Mouse (Mus musculus) intestine, postnatal 0 days (tissue): ENCODE measurements at regions not wholly inside any gene's neighbourhood (a gene's known extent, or its start where the extent isn't known, plus 50 kb on each side); places are given as distances from the start of the nearest gene placed in this dataset.

ENCODE experiments used
- ATAC-seq: fragments of 200-750 bp; cut with Nextera tagmentation; 2 replicates; pipeline ENCODE4 v1.8.0; 2017; ENCODE audit warnings: mild to moderate bottlenecking, moderate TSS enrichment, moderate library complexity
- H3K27ac ChIP-seq: fragments of 300-500 bp; sonication (generic); 2 replicates; pipeline ENCODE4 v1.5.1; 2014; ENCODE audit warnings: mild to moderate bottlenecking, low read depth, low read length, moderate library complexity
- H3K27me3 ChIP-seq: fragments of 300-500 bp; sonication (generic); replicated peaks from 2 replicates; pipeline ENCODE4 v1.6.1; 2014; ENCODE audit warnings: low read length, mixed read lengths; ENCODE audit not compliant: control insufficient read depth, insufficient read depth
- H3K36me3 ChIP-seq: fragments of 300-500 bp; sonication (generic); 2 replicates; pipeline ENCODE4 v1.6.1; 2014; ENCODE audit warnings: mild to moderate bottlenecking, moderate library complexity; ENCODE audit not compliant: control insufficient read depth, insufficient read depth
- H3K4me1 ChIP-seq: fragments of 300-500 bp; sonication (generic); replicated peaks from 2 replicates; pipeline ENCODE4 v1.6.1; 2014; ENCODE audit warnings: antibody characterized with exemption, low read length, mixed read lengths; ENCODE audit not compliant: control insufficient read depth, insufficient read depth
- H3K4me2 ChIP-seq: fragments of 300-500 bp; sonication (generic); replicated peaks from 2 replicates; pipeline ENCODE4 v1.6.1; 2014; ENCODE audit warnings: low read depth, mild to moderate bottlenecking, moderate library complexity
- H3K4me3 ChIP-seq: fragments of 300-500 bp; sonication (generic); 2 replicates; pipeline ENCODE4 v1.5.1; 2014; ENCODE audit warnings: low read depth, low read length
- H3K9ac ChIP-seq: fragments of 300-500 bp; sonication (generic); 2 replicates; pipeline ENCODE4 v1.6.1; 2014; ENCODE audit warnings: mild to moderate bottlenecking, low read depth, low read length
- H3K9me3 ChIP-seq: fragments of 300-500 bp; sonication (generic); 2 replicates; pipeline ENCODE4 v1.6.1; 2016; ENCODE audit warnings: mixed run types; ENCODE audit not compliant: control insufficient read depth
- CTCF ChIP-seq: sonication (generic); IDR thresholded peaks from 2 replicates; pipeline ENCODE4 v1.5.1; 2016; ENCODE audit warnings: low read depth, mild to moderate bottlenecking, control low read depth, antibody characterized with exemption, moderate library complexity
- WGBS: fragments of 180-500 bp; shearing (Covaris S2); extraction: QIAGEN DNeasy Blood & Tissue Kit; methylation state at CpG from one replicate; pipeline ENCODE4 v1.1.7; 2014; 5-methylcytosine and 5-hydroxymethylcytosine counted together

DNA sequence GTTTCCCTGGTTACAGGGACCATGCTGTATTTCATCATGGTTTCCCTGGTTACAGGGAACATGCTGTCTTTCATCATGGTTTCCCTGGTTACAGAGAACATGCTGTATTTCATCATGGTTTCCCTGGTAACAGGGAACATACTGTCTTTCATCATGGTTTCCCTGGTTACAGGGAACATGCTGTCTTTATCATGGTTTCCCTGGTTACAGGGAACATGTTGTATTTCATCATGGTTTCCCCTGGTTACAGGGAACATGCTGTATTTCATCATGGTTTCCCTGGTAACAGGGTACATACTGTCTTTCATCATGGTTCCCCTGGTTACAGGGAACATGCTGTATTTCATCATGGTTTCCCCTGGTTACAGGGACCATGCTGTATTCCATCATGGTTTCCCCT lies 1579.5 kb downstream of the 4930444P10Rik start:
- no peak overlapping the region for H3K4me3 ChIP-seq
- no peaks in the 10 kb centered on the region for H3K9me3 ChIP-seq
- no peak for TF ChIP-seq CTCF
- no peak for ATAC-seq
- H3K4me2 ChIP-seq, result no peak overlapping the region
- H3K36me3 ChIP-seq, result no peaks in the 10 kb centered on the region
- H3K4me1 ChIP-seq, result no peaks in the 10 kb centered on the region
- no peak overlapping the region for H3K9ac ChIP-seq
- no peaks in the 10 kb centered on the region; the same call in 1 of the 2 replicates for H3K27me3 ChIP-seq
- H3K27ac ChIP-seq, result no peak overlapping the region

GRCm38 (mm10) chr1:14512481-14513285 lies 1580.4 kb downstream of the 4930444P10Rik start:
- Histone ChIP-seq H3K9ac (no peak overlapping the region), H3K27ac (no peak overlapping the region), H3K4me3 (no peak overlapping the region), H3K36me3 (no peaks in the 10 kb centered on the region), H3K4me1 (no peaks in the 10 kb centered on the region), H3K4me2 (no peak overlapping the region), H3K27me3 (peaks cover 4% of the 10 kb centered on the region; the same call in 1 of the 2 replicates), H3K9me3 (no peaks in the 10 kb centered on the region)
- WGBS, result 64% methylated on average over 9 of the region's 9 CpGs
- no peak for TF ChIP-seq CTCF
- no peak for ATAC-seq

DNA sequence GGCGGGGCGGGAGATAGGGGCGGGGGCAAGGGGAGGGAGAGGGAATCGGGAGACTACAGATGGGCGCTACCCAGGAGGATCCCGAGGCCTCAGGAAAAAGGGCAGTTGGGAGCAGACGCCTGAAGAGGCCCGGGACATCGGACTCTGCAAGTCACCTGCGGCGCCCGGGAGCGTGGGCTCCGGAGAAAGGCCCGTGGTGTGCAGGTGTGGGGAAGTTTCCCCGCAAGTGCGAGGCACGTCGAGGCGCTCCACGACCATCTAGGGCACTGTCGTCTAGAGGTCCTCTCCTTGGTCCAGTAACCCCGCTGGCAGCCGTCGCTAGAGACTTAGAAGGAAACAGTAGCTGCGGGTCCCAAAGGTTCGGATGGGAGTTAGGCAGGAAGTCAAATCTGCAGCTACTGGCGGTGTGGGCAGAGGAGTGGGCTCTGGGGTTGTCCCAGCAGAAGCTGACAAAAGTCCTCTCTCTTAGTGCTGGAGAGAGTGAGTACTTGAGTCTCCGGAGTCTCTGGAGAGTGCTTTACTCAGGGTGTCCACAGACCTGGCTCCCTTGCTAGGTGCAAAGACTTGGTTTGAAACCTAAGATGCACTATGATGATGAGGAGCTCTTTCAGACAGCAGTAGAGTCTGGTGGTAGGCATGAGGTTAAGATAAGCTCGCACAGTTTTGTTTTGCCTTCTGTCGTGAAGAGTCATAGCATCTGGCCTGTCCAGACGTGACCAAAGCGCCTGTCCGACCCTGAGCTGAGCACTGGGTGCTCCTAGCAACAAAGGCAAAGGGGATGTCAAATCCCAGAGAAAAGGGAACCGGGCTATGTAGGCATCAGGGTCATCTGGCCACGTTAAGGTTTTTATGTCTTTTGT lies 1586.1 kb downstream of the 4930444P10Rik start:
- H3K4me1 ChIP-seq, result no peaks in the 10 kb centered on the region; the same call in 1 of the 2 replicates
- WGBS, result 7% methylated on average over 36 of the region's 36 CpGs
- H3K4me3 ChIP-seq, result peak overlapping the region; percentile 40
- no peak for TF ChIP-seq CTCF
- no peak for ATAC-seq
- H3K27me3 ChIP-seq, result peaks cover 42% of the 10 kb centered on the region
- no peaks in the 10 kb centered on the region for H3K9me3 ChIP-seq
- H3K27ac ChIP-seq, result no peak overlapping the region
- peak overlapping the region; percentile 70 for H3K4me2 ChIP-seq
- H3K36me3 ChIP-seq, result no peaks in the 10 kb centered on the region
- no peak overlapping the region for H3K9ac ChIP-seq

DNA sequence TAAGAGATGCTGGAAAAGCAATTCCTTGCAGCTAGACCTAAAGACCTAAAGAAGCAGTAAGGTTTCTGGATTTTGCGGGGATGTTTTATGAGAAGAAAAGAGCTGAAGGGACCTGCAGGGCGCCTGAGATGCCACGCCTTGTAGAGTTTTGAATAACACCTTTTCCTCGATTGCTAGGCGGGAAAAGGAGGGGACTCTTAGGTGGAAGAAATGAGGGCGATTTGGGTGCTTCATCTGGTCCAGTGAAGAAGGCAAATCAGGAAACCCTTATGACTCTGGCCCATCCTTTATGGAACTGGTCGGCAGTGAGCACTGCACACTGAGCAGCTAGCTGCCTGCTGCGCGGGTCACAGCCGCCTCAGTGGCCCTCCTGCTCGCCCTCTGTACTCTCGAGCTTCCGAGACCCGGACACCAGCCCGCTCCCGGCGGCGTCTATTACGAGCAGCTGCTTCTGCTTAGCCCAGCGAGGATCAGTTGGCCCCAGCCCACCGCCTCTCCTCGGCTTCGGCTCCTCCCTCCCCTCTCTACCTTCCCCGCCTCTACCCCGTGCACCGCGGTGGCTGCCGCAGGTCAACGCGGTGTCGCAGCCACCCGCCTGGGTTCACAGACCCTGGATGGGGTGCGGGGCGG lies 1586.8 kb downstream of the 4930444P10Rik start:
- Histone ChIP-seq H3K4me3 (peak overlapping the region; percentile 40), H3K4me2 (peak overlapping the region; percentile 70), H3K27ac (no peak overlapping the region), H3K9me3 (no peaks in the 10 kb centered on the region), H3K4me1 (no peaks in the 10 kb centered on the region; the same call in 1 of the 2 replicates), H3K27me3 (peaks cover 42% of the 10 kb centered on the region), H3K9ac (no peak overlapping the region), H3K36me3 (no peaks in the 10 kb centered on the region)
- no peak for TF ChIP-seq CTCF
- no peak; the same call in 1 of the 2 replicates for ATAC-seq
- 1% methylated on average over 27 of the region's 34 CpGs for WGBS

- WGBS, result 10% methylated on average over 6 of the region's 6 CpGs
- Histone ChIP-seq H3K4me1 (no peaks in the 10 kb centered on the region; the same call in 1 of the 2 replicates), H3K36me3 (no peaks in the 10 kb centered on the region), H3K4me2 (no peak overlapping the region), H3K9ac (no peak overlapping the region), H3K27me3 (peaks cover 42% of the 10 kb centered on the region), H3K9me3 (no peaks in the 10 kb centered on the region), H3K4me3 (no peak overlapping the region), H3K27ac (no peak overlapping the region)
- ATAC-seq, result no peak
- no peak for TF ChIP-seq CTCF
Observed at GRCm38 (mm10) chr1:14505741-14506140, 1587.4 kb downstream of the 4930444P10Rik start.

DNA sequence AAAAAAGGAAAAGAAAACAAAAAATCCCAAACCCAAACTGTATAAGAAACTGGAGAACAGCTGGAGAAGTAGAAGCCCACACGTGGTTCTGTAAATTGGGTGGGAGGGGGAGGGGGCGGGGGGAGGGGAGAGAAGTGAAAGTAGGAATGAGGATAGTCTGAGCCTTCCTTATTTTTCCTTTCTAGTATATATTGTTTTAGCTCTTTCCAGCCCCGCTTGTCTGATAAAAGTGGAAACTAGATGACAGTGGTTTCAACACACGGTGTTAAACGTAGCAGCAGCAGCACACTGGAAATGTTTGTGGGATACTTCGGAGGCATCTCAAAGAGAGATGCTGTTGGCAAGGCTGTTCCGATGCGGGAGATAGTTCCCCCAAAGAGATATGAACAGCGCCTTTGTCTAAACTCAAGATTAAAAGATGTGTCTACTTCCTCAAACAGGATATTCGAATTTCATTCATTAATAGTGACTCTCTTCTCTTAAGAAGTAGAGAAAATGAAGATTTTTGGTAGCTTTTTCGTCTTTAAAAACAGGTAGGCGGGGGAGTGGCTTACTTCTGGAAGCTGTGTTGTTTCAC lies 1588.3 kb downstream of the 4930444P10Rik start:
- Histone ChIP-seq H3K9me3 (no peaks in the 10 kb centered on the region), H3K4me1 (no peaks in the 10 kb centered on the region; the same call in 1 of the 2 replicates), H3K4me2 (peak overlapping the region; percentile 21; the same call in 1 of the 2 replicates), H3K27me3 (peaks cover 42% of the 10 kb centered on the region), H3K4me3 (0 out of 2 replicates have a peak overlapping the region, but pooled peaks have one; percentile 6), H3K27ac (no peak overlapping the region), H3K9ac (no peak overlapping the region), H3K36me3 (no peaks in the 10 kb centered on the region)
- no peak for TF ChIP-seq CTCF
- no peak for ATAC-seq
- 7% methylated on average over 12 of the region's 12 CpGs for WGBS
